Mouse (Mus musculus): Measurements from ENCODE around the gene Smarcd3. TPM values are rescaled to one million over a fixed set of nuclear protein-coding genes. Genes with fewer than 3 reads are reported as not detected.

Gene Smarcd3
- total RNA-seq, 2 experiments from 2014 or later: 0.07 TPM; not detected in 1

- no peak for ATAC-seq (ENCODE audit: poor library complexity, severe bottlenecking)
These were observed 1.7 kb downstream of the Smarcd3 start for GRCm38 (mm10) chr5:24622386-24623040.

GRCm38 (mm10) chr5:24620626-24621025 lies 3.6 kb downstream of the Smarcd3 start:
- no peak for ATAC-seq (ENCODE audit: poor library complexity, severe bottlenecking)

GRCm38 (mm10) chr5:24620116-24620515 lies 4.1 kb downstream of the Smarcd3 start:
- ATAC-seq (ENCODE audit: poor library complexity, severe bottlenecking): no peak

- ATAC-seq (ENCODE audit: poor library complexity, severe bottlenecking): no peak
These were observed 5.3 kb downstream of the Smarcd3 start for GRCm38 (mm10) chr5:24618921-24619320.

GRCm38 (mm10) chr5:24615097-24615496 lies 9.1 kb downstream of the Smarcd3 start:
- no peak for ATAC-seq (ENCODE audit: poor library complexity, severe bottlenecking)

- ATAC-seq (ENCODE audit: poor library complexity, severe bottlenecking): no peak
These were observed 11.9 kb downstream of the Smarcd3 start for GRCm38 (mm10) chr5:24612302-24612649.

DNA sequence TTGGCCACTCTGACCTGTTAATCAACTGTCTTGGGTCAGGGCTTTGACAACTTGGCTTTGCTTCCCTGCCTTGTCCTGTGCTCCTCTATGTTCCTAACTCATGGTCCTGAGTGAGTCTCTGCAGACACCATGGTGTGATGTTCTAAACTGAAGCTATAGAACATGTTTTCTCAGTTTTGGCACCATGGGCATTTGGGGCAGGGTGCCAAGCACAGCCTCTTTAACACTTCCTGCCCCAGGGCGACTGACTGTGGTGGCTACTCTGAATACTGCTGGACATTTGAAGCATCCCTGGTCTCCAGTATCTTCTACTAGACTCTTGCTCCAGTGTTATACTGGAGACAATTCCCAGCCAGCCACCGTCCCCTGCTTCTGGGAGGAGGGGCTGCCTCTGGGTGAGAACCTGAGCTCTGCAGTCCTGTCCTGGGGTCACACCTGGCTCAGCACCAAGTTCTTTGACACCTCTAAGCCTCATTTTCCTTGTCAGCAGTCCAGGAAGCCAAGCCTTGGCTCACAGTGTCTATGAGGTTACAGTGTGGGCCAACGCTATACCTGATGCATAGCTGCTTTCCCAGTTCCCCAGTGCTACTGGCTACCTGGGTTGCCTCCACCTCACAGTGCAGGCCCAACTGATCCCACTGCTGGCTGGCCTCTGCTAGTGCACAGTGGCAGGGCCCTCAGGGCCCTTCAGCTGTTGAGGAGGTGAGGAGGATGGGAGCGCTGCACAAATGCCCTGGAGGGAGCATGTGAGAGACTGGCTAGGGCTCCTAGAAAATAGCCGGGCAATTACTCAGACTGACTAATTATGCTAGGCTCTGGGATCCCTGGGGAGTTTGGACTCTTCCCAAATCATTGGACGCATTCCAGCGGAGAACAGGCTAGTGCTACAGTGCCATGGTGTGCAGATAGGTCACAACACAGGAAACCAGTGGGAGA lies 12.6 kb downstream of the Smarcd3 start:
- no peak for ATAC-seq (ENCODE audit: poor library complexity, severe bottlenecking)

DNA sequence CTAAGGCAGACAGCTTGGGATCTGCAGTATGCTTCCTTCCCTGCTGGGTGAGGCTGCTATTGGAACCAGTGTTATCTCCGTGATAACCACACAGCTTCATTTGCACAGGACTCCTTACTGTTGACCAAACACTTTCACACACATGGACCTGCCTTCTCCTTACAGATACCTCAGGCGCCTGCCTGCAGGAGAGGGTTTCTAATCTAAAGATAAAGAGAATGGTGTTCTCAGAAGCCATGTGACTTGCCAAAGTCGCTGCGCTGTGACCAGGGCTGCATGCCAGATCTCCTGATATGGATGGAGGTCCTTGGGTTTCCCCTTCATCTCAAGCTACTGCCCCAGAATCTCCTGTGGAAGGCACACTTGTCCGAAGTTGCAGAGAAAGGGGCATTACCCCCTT lies 14.8 kb downstream of the Smarcd3 start:
- no peak for ATAC-seq (ENCODE audit: poor library complexity, severe bottlenecking)

GRCm38 (mm10) chr5:24605980-24606665 lies 18.1 kb downstream of the Smarcd3 start:
- no peak for ATAC-seq (ENCODE audit: poor library complexity, severe bottlenecking)

DNA sequence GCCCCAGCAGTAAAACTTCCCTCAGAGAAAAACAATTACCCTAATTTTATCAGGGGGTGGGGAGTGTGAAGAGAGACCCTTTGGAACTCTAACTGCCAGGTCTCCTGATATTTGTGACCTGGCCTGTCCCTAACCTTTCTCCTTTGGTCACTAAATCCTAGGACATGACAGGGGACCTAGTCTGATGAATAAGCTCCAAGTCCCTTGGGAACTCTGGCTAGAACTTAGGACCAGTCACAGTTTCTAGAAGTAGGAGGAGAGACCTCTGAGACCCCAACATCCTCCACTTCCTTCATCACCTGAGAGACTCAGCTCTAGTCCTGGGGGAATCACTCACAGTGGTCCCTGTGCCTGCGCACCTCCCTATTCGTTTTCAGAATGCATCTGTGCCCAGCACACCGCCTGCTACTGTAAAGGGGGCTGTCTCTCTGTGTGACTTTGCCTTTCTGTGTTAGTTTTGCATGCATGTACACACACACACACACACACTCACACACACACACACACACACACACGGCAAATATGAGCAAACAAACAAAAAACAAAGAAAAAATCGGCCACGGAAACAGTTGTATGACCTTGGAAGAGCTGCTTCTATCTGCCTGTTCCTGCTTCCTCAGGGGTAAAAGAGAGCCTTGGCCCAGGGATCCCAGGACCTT lies 18.8 kb downstream of the Smarcd3 start:
- no peak for ATAC-seq (ENCODE audit: poor library complexity, severe bottlenecking)

DNA sequence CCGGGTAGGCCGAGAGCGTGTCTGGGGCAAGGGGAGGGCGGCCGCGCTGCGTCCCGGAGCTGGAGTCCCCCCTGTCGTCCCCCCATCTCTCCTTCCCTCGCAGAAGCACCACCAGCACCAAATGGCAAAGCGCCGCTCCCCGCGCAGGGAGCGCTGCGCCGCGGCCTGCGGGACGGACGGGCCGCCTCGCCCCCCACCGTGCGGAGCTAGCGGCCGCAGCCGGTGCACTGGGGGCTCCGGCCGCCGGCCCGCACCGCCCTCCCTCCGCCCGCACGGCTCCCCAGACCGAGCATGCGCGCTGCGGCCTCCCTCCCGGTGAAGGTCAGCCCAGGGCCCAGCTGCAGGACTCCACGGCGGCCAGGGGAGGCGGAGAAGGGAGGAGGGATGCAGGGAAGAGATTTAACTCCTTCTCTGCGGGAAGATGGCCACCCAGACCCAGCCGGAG lies 19.5 kb downstream of the Smarcd3 start:
- ATAC-seq (ENCODE audit: poor library complexity, severe bottlenecking): no peak

DNA sequence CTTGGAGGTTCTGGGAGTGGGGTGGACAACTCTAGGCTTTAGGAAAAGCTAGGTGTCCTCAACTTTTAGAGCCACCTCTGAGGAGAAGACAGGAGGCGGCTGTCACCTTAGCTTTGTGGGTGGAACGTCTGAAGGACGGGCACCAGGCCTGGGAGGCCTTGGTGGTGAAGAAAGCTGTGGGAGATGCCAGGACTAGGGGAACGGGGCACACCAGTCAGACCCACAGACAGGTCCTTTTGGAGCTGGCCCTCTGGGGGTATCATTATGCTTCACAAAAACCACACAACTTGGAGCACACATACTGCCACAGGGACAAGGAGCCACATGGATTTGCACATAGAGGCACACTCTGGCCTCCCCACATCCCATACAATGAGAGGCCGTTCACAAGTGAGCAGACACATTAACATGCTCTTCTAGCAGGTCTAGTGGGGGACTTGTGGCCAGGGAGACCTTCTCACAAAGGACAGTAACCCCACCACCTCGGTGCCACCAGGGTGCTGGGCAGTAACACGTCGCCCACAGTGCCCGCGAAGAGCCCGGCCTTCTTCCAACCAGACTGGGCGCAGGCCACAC lies 20.0 kb downstream of the Smarcd3 start:
- ATAC-seq (ENCODE audit: poor library complexity, severe bottlenecking): no peak

GRCm38 (mm10) chr5:24603431-24604010 lies 20.7 kb downstream of the Smarcd3 start:
- ATAC-seq (ENCODE audit: poor library complexity, severe bottlenecking): no peak

DNA sequence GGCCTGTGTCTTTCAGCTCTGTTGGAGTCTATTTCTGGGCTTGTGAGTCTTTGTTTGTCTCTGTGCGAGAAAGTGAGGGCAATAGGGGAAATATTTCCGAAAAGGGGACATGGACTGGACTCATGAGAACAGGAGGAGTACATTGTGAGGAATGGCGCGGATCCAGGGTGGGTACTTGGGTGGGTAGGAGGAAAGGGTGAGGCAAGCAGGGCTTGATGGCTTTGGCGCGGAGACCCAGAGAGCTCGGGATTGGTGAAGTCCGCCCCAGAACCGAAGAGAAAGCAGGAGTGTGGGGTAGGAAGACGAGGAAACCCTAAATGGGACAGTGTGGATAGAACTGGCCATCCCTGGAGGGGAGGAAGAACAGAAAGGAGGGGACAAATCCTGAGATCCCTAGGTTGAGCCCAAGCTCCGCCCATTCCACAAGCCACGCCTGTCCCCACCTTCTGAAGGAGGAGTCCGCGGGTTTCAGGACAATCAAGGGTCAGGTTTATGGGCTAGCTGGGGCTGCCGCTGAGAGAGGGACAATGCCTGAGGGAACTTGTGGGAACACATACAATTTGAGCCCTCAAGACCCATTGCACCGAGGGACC lies 21.4 kb downstream of the Smarcd3 start:
- ATAC-seq (ENCODE audit: poor library complexity, severe bottlenecking): no peak

DNA sequence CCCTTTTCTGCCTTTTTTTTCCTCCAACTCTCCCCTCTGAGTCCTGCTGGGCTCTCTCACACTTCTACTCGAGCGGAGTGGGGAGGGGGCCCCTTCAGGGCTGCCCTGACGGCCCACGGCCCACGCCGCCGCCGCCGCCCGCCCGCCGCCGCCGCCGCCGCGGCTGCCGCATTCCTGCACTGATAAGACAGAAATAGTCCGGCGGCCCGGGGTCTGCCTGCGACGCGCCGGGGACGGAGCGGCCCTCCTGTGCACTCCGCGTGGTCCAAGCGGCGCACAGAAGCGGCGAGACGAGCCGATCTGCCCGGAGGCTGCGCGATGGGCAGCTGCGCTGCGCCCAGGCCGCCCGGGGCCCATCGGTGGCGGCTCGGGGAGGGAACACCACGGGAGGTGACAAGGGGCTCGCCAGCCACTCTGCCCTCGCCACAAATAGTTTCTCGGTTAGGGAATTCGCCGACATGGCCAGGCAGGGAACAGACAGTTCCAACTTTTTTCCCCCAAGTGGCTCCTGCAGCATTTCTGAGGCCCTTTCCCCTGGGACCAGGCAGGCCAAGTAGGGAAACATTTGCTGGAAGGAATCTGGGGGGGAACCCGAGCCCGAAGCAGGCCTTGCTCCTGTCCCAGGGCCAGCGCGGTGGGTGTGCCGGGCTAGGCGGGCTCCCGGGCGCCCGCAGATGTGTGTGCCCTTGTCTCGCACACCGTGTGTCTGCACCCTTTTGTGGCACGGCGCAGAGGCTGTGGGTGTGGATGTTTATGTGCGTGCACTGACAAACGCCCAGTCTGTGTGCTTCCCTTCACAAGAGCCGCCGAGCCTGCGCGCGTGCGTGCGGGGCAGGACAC lies 22.1 kb downstream of the Smarcd3 start:
- ATAC-seq (ENCODE audit: poor library complexity, severe bottlenecking): peak; percentile 33; the same call in 1 of the 2 replicates

- ATAC-seq (ENCODE audit: poor library complexity, severe bottlenecking): no peak
These were observed 23.0 kb downstream of the Smarcd3 start for GRCm38 (mm10) chr5:24601071-24601835.

DNA sequence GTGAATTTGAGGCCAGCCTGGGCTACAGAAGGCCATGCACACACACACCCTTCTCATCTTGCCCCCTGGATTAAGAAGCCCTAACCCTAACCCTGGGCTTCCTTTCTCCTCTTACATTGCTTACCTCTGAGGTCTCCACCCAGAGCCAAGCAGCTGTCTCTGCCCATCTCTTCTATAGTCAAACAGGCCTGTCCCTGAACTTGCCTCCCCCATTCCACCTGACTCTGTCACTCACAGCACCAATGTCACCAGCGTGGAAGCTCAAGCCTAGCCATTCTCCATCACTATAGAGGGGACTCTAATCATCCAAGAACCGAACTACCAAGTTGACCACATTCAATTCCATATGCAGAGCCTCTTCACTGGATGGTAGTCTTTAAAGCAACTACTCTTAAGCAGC lies 24.0 kb downstream of the Smarcd3 start:
- ATAC-seq (ENCODE audit: poor library complexity, severe bottlenecking): no peak

GRCm38 (mm10) chr5:24599137-24599536 lies 25.1 kb downstream of the Smarcd3 start:
- ATAC-seq (ENCODE audit: poor library complexity, severe bottlenecking): no peak
